Mouse (Mus musculus): ENCODE results near the gene Rasgef1b.

DNA sequence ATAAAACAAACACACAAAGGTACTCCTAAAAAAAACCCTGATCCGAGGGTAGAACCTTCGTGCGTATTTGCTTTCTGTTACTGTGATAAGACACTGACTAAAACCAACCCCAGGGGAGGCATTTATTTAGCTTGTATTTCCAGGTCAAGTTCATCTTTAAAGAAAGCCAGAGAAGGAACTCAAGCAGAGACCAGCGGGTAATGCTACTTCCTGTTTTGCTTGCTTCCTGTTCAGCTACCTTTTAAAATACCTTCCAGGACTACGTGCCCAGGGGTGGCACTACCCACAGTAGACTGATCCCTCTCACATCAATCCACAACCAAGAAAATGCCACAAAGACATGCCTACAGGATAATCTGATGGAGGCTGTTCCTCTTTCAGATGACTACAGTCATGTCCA lies 212.7 kb downstream of the Rasgef1b start:
- TF ChIP-seq CTCF (IDR thresholded peaks at IDR 0.05; ENCODE audit: low read depth, low read length), result no peak
- TF ChIP-seq POLR2A (IDR thresholded peaks at IDR 0.05; ENCODE audit: extremely low read depth, insufficient read depth, low read length), result no peak

Measured in liver, adult 2 months (tissue).